Mouse (Mus musculus): ENCODE results near the gene Fbxl15.

DNA sequence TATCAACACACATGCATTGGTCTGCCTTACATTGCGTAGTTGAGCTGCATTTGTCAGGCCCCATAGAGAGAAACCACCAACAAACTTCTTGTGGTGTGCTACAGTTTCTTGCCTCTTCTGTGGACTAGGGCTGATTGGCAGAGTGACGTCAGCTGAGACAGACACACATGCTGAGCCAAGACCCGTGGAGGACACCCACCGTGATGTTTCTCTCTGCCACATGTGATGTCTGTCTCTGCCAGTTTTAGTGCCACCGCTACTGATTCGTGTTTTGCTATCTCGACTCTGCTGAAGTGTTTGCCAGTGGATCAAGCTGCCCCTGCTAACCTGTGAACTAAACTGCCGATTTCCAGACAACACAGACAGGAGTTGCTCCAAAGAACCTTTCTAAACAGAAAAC, 34.1 kb downstream of the Fbxl15 start:
- TF ChIP-seq CTCF (IDR thresholded peaks at IDR 0.05; ENCODE audit: control insufficient read depth, insufficient read depth, insufficient replicate concordance, low read depth, low read length): no peak
- TF ChIP-seq POLR2A (IDR thresholded peaks at IDR 0.05; ENCODE audit: control insufficient read depth, low read depth, low read length): no peak

Measured in testis, adult 2 months (tissue).